Mouse (Mus musculus) kidney, postnatal 0 days (tissue): ENCODE measurements around the gene Cd63. TPM values are rescaled to one million over a fixed set of nuclear protein-coding genes. Genes with fewer than 3 reads are reported as not detected.

Source experiments
- ATAC-seq: fragments of 200-750 bp; cut with Nextera tagmentation; replicated peaks from 2 replicates; pipeline ENCODE4 v1.8.0; 2017; ENCODE audit warnings: low read depth, moderate number of reproducible peaks, moderate TSS enrichment, moderate library complexity; ENCODE audit not compliant: low FRiP score
- DNase-seq: peaks from one replicate; pipeline ENCODE4 v3.0.0-alpha.2; 2016; ENCODE audit warnings: low spot score
- H3K27ac ChIP-seq: fragments of 300-500 bp; sonication (generic); 2 replicates; pipeline ENCODE4 v1.5.1; 2014; ENCODE audit warnings: mild to moderate bottlenecking
- H3K27me3 ChIP-seq: fragments of 300-500 bp; sonication (generic); 2 replicates; pipeline ENCODE4 v1.6.1; 2014; ENCODE audit warnings: low read length, mixed read lengths; ENCODE audit not compliant: insufficient read depth
- H3K36me3 ChIP-seq: fragments of 300-500 bp; sonication (generic); 2 replicates; pipeline ENCODE4 v1.6.1; 2014; ENCODE audit warnings: low read length, mixed read lengths; ENCODE audit not compliant: insufficient read depth
- H3K4me1 ChIP-seq: fragments of 300-500 bp; sonication (generic); replicated peaks from 2 replicates; pipeline ENCODE4 v1.6.1; 2014; ENCODE audit warnings: antibody characterized with exemption, low read length, mixed read lengths; ENCODE audit not compliant: insufficient read depth
- H3K4me2 ChIP-seq: fragments of 300-500 bp; sonication (generic); 2 replicates; pipeline ENCODE4 v1.6.1; 2014; ENCODE audit warnings: mild to moderate bottlenecking, low read length, moderate library complexity, mixed read lengths
- H3K4me3 ChIP-seq: fragments of 300-500 bp; sonication (generic); replicated peaks from 2 replicates; pipeline ENCODE4 v1.5.1; 2014; ENCODE audit warnings: low read depth, low read length
- H3K9ac ChIP-seq: fragments of 300-500 bp; sonication (generic); 2 replicates; pipeline ENCODE4 v1.6.1; 2014; ENCODE audit warnings: low read depth, low read length
- H3K9me3 ChIP-seq: fragments of 300-500 bp; sonication (generic); replicated peaks from 2 replicates; pipeline ENCODE4 v1.6.1; 2016; ENCODE audit warnings: low read length, inconsistent platforms, mixed read lengths
- CTCF ChIP-seq: IDR thresholded peaks from 2 replicates; pipeline ENCODE4 v1.5.1; 2016; ENCODE audit warnings: antibody characterized with exemption, low read depth, mild to moderate bottlenecking, moderate library complexity
- WGBS: fragments of 180-500 bp; shearing (Covaris S2); extraction: QIAGEN DNeasy Blood & Tissue Kit; methylation state at CpG from one replicate; pipeline ENCODE4 v1.1.7; 2014; 5-methylcytosine and 5-hydroxymethylcytosine counted together
- polyA plus RNA-seq: library from polyadenylated mRNA; unstranded; fragments of >200 nt; fragmentation: Nextera tagmentation; extraction: Ambion mirVana; gene quantifications from 2 replicates; pipeline ENCODE4 v1.2.1, GENCODE M21; 2015

The Cd63 gene
- polyA plus RNA-seq, 1 experiment from 2014 or later = 1,350 TPM

- Histone ChIP-seq H3K4me2 (no peak overlapping the region), H3K27ac (no peak overlapping the region), H3K36me3 (peaks cover 30% of the 10 kb centered on the region; the same call in 1 of the 2 replicates), H3K9me3 (no peaks in the 10 kb centered on the region), H3K4me1 (peaks cover 33% of the 10 kb centered on the region), H3K9ac (no peak overlapping the region), H3K27me3 (no peaks in the 10 kb centered on the region), H3K4me3 (no peak overlapping the region)
- TF ChIP-seq CTCF = no peak
- DNase-seq = no peak
- 87% methylated on average over 6 of the region's 6 CpGs for WGBS
- ATAC-seq = no peak
Observed at GRCm38 (mm10) chr10:128917400-128917799, 16.6 kb downstream of the Cd63 start.

- H3K9ac ChIP-seq = no peak overlapping the region
- peaks cover 30% of the 10 kb centered on the region; the same call in 1 of the 2 replicates for H3K36me3 ChIP-seq
- DNase-seq = no peak
- H3K27ac ChIP-seq = 0 out of 2 replicates have a peak overlapping the region, but pooled peaks have one; percentile 25
- no peak overlapping the region for H3K4me2 ChIP-seq
- no peak for ATAC-seq
- no peaks in the 10 kb centered on the region for H3K9me3 ChIP-seq
- TF ChIP-seq CTCF = no peak
- no peak overlapping the region for H3K4me3 ChIP-seq
- no peaks in the 10 kb centered on the region for H3K27me3 ChIP-seq
- peaks cover 35% of the 10 kb centered on the region for H3K4me1 ChIP-seq
- WGBS = 70% methylated on average over 7 of the region's 7 CpGs
Observed at GRCm38 (mm10) chr10:128918246-128918645, 17.5 kb downstream of the Cd63 start.

GRCm38 (mm10) chr10:128919203-128919631, 18.4 kb downstream of the Cd63 start:
- peak; percentile 25 for ATAC-seq
- TF ChIP-seq CTCF = no peak
- peak; percentile 59 for DNase-seq
- Histone ChIP-seq H3K27me3 (no peaks in the 10 kb centered on the region), H3K9me3 (no peaks in the 10 kb centered on the region), H3K4me2 (no peak overlapping the region), H3K9ac (0 out of 2 replicates have a peak overlapping the region, but pooled peaks have one; percentile 18), H3K36me3 (peaks cover 20% of the 10 kb centered on the region; the same call in 1 of the 2 replicates), H3K4me3 (no peak overlapping the region), H3K27ac (peak overlapping the region; percentile 25), H3K4me1 (peaks cover 31% of the 10 kb centered on the region)
- 25% methylated on average over 6 of the region's 6 CpGs for WGBS

GRCm38 (mm10) chr10:128919966-128920365, 19.2 kb downstream of the Cd63 start:
- no peak overlapping the region for H3K4me3 ChIP-seq
- WGBS = 73% methylated on average over 7 of the region's 7 CpGs
- no peaks in the 10 kb centered on the region for H3K9me3 ChIP-seq
- TF ChIP-seq CTCF = no peak
- no peaks in the 10 kb centered on the region for H3K27me3 ChIP-seq
- peaks cover 31% of the 10 kb centered on the region for H3K4me1 ChIP-seq
- H3K4me2 ChIP-seq = no peak overlapping the region
- H3K27ac ChIP-seq = peak overlapping the region; percentile 25
- 0 out of 2 replicates have a peak overlapping the region, but pooled peaks have one; percentile 18 for H3K9ac ChIP-seq
- ATAC-seq = no peak
- no peak for DNase-seq
- peaks cover 15% of the 10 kb centered on the region; the same call in 1 of the 2 replicates for H3K36me3 ChIP-seq

- no peak overlapping the region for H3K4me3 ChIP-seq
- H3K27ac ChIP-seq = peak overlapping the region; percentile 67
- no peak overlapping the region for H3K9ac ChIP-seq
- TF ChIP-seq CTCF = no peak
- WGBS = 64% methylated on average over 3 of the region's 3 CpGs
- H3K36me3 ChIP-seq = peaks cover 15% of the 10 kb centered on the region; the same call in 1 of the 2 replicates
- peaks cover 31% of the 10 kb centered on the region for H3K4me1 ChIP-seq
- peak; percentile 76 for DNase-seq
- H3K27me3 ChIP-seq = no peaks in the 10 kb centered on the region
- no peak for ATAC-seq
- no peaks in the 10 kb centered on the region for H3K9me3 ChIP-seq
- no peak overlapping the region for H3K4me2 ChIP-seq
Observed at GRCm38 (mm10) chr10:128920736-128921161, 20.0 kb downstream of the Cd63 start.

- no peak overlapping the region for H3K9ac ChIP-seq
Observed at GRCm38 (mm10) chr10:128921251-128921650, 20.5 kb downstream of the Cd63 start.

More at GRCm38 (mm10) chr10:128921251-128921650, 20.5 kb downstream of the Cd63 start:
- Histone ChIP-seq H3K27ac (peak overlapping the region; percentile 67), H3K4me3 (no peak overlapping the region), H3K36me3 (peaks cover 15% of the 10 kb centered on the region; the same call in 1 of the 2 replicates), H3K4me2 (no peak overlapping the region), H3K4me1 (peaks cover 31% of the 10 kb centered on the region), H3K27me3 (no peaks in the 10 kb centered on the region), H3K9me3 (no peaks in the 10 kb centered on the region)
- DNase-seq (no peak), ATAC-seq (no peak)
- WGBS = 29% methylated on average over 1 of the region's 1 CpGs
- no peak for TF ChIP-seq CTCF
